Mouse (Mus musculus) heart, postnatal 4 days (tissue): ENCODE measurements around the gene Aco1. TPM values are rescaled to one million over a fixed set of nuclear protein-coding genes. Genes with fewer than 3 reads are reported as not detected.

Source experiments
- total RNA-seq, 2 experiments: library from RNA; stranded (reverse); gene quantifications; 2 replicates each; pipeline ENCODE4 v1.2.3; 2021

Gene Aco1
- total RNA-seq, 2 experiments from 2014 or later: 42.6 to 43.5 TPM

Other genes starting within 250 kb of the Aco1 start
- gene Ddx58, start 96.7 kb downstream of the Aco1 start, total RNA-seq: 1 to 10 TPM; 6.9 to 7.4 TPM
- gene Smim27, start 126.5 kb downstream of the Aco1 start, total RNA-seq: 10 to 100 TPM; 37.0 to 37.9 TPM
- 10 to 100 TPM; 21.2 to 22.0 TPM for gene Topors, start 126.8 kb downstream of the Aco1 start, total RNA-seq
- gene Ndufb6, start 136.3 kb downstream of the Aco1 start, total RNA-seq: 100 to 1,000 TPM; 396 to 411 TPM